Mouse (Mus musculus) kidney, postnatal 36 days (tissue): ENCODE results near the gene Mcmbp.
A peak's percentile ranks its signal among the peaks of the same experiment; 100 is the strongest.
"Not testable (repeated sequence)": the region's sequence is repeated elsewhere in the genome, so short reads cannot be mapped to it uniquely, and the experiment has no call there.

Experiments
- DNase-seq, 2 experiments: peaks; one replicate each; pipeline ENCODE4 v3.0.0; 2021 to 2022; ENCODE audit warnings: mixed read lengths in 2 of 2

The Mcmbp gene

GRCm38 (mm10) chr7:128705735-128706134 is 34.6 kb downstream of the Mcmbp start:
- peak; percentile 51 to 76 for DNase-seq

GRCm38 (mm10) chr7:128699959-128700358 is 40.3 kb downstream of the Mcmbp start:
- not testable (repeated sequence) for DNase-seq

- DNase-seq: no peak
Observed at GRCm38 (mm10) chr7:128694848-128695247, 45.4 kb downstream of the Mcmbp start.

- DNase-seq: no peak
Observed at GRCm38 (mm10) chr7:128692163-128692562, 48.1 kb downstream of the Mcmbp start.

- DNase-seq: no peak
Observed at GRCm38 (mm10) chr7:128690796-128691195, 49.5 kb downstream of the Mcmbp start.

- peak; percentile 69 to 91 for DNase-seq
Observed at GRCm38 (mm10) chr7:128690070-128690469, 50.2 kb downstream of the Mcmbp start.

- DNase-seq: no peak
Observed at GRCm38 (mm10) chr7:128689347-128689746, 50.9 kb downstream of the Mcmbp start.

- peak; percentile 24 to 67 for DNase-seq
Observed at GRCm38 (mm10) chr7:128687821-128688564, 52.3 kb downstream of the Mcmbp start.

GRCm38 (mm10) chr7:128678546-128678945 is 61.7 kb downstream of the Mcmbp start:
- peak in 1 of 2 experiments; percentile 57 for DNase-seq

- no peak for DNase-seq
Observed at GRCm38 (mm10) chr7:128672408-128673010, 67.8 kb downstream of the Mcmbp start.

- DNase-seq: no peak
Observed at GRCm38 (mm10) chr7:128671952-128672351, 68.3 kb downstream of the Mcmbp start.

GRCm38 (mm10) chr7:128668831-128669230 is 71.5 kb downstream of the Mcmbp start:
- DNase-seq: no peak

- no peak for DNase-seq
Observed at GRCm38 (mm10) chr7:128667788-128668187, 72.5 kb downstream of the Mcmbp start.

GRCm38 (mm10) chr7:128664861-128665377 is 75.4 kb downstream of the Mcmbp start:
- DNase-seq: no peak

- no peak for DNase-seq
Observed at GRCm38 (mm10) chr7:128663906-128664305, 76.4 kb downstream of the Mcmbp start.

- peak in 1 of 2 experiments; percentile 12 for DNase-seq
Observed at GRCm38 (mm10) chr7:128656970-128657369, 83.3 kb downstream of the Mcmbp start.
